Mouse (Mus musculus) CD4-positive, CD25-positive, alpha-beta regulatory T cell, adult 2 months (primary cell): ENCODE measurements around the gene Caln1.

Experiments
- DNase-seq: peaks from one replicate; pipeline ENCODE4 v3.0.0-alpha.2; 2012; ENCODE audit warnings: low read depth, low spot score

Caln1 gene

GRCm38 (mm10) chr5:130394386-130394785 lies 25.1 kb downstream of the Caln1 start:
- no peak for DNase-seq

- DNase-seq, result no peak
Observed at GRCm38 (mm10) chr5:130395142-130395541, 25.9 kb downstream of the Caln1 start.

- DNase-seq, result no peak
Observed at GRCm38 (mm10) chr5:130400136-130400917, 31.1 kb downstream of the Caln1 start.

- peak; percentile 28 for DNase-seq
Observed at GRCm38 (mm10) chr5:130405201-130405600, 35.9 kb downstream of the Caln1 start.

GRCm38 (mm10) chr5:130409706-130410105 lies 40.5 kb downstream of the Caln1 start:
- DNase-seq, result no peak

GRCm38 (mm10) chr5:130411516-130411915 lies 42.3 kb downstream of the Caln1 start:
- no peak for DNase-seq

- DNase-seq, result no peak
Observed at GRCm38 (mm10) chr5:130447438-130447837, 78.2 kb downstream of the Caln1 start.

GRCm38 (mm10) chr5:130448491-130448890 lies 79.2 kb downstream of the Caln1 start:
- DNase-seq, result no peak

- DNase-seq, result no peak
Observed at GRCm38 (mm10) chr5:130448931-130449856, 79.9 kb downstream of the Caln1 start.

GRCm38 (mm10) chr5:130450031-130450541 lies 80.8 kb downstream of the Caln1 start:
- no peak for DNase-seq

- no peak for DNase-seq
Observed at GRCm38 (mm10) chr5:130458076-130458475, 88.8 kb downstream of the Caln1 start.

- no peak for DNase-seq
Observed at GRCm38 (mm10) chr5:130472209-130472608, 103.0 kb downstream of the Caln1 start.

- no peak for DNase-seq
Observed at GRCm38 (mm10) chr5:130474876-130475275, 105.6 kb downstream of the Caln1 start.

- DNase-seq, result no peak
Observed at GRCm38 (mm10) chr5:130476741-130477140, 107.5 kb downstream of the Caln1 start.

GRCm38 (mm10) chr5:130480290-130480689 lies 111.0 kb downstream of the Caln1 start:
- DNase-seq, result no peak

- no peak for DNase-seq
Observed at GRCm38 (mm10) chr5:130491471-130491870, 122.2 kb downstream of the Caln1 start.

- no peak for DNase-seq
Observed at GRCm38 (mm10) chr5:130492305-130492704, 123.0 kb downstream of the Caln1 start.

- DNase-seq, result no peak
Observed at GRCm38 (mm10) chr5:130502541-130502940, 133.3 kb downstream of the Caln1 start.

- DNase-seq, result no peak
Observed at GRCm38 (mm10) chr5:130504891-130505290, 135.6 kb downstream of the Caln1 start.

GRCm38 (mm10) chr5:130510516-130510915 lies 141.3 kb downstream of the Caln1 start:
- DNase-seq, result no peak

GRCm38 (mm10) chr5:130515395-130515794 lies 146.1 kb downstream of the Caln1 start:
- DNase-seq, result no peak

GRCm38 (mm10) chr5:130520527-130520926 lies 151.3 kb downstream of the Caln1 start:
- DNase-seq, result no peak
